Mouse (Mus musculus): Measurements from ENCODE around the gene Pus10. TPM values are rescaled to one million over a fixed set of nuclear protein-coding genes. Genes with fewer than 3 reads are reported as not detected.
"Not testable (repeated sequence)": the region's sequence is repeated elsewhere in the genome, so short reads cannot be mapped to it uniquely, and the experiment has no call there.

Gene Pus10
- polyA plus RNA-seq, 1 experiment from 2014 or later = 28.2 TPM

DNA sequence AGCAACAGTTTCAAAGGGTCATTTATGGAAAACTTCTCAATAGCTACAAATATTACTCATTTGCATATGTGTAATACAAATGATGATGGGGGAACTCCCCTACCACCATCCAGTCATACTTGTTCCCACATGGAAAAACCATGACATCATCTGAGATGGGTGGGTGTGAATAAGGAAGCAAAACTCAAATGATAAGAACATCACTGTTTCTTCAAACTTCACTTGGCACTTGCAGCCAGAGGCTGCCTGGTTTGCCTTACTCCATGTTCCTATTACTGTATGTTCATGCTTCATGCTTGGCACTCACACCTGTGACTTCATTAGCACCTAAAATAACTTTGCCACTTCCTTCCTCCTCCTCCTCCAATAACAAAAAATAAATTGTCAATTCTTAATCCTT lies 88.9 kb downstream of the Pus10 start:
- Histone ChIP-seq H3K27me3 (replicated peaks; ENCODE audit: control insufficient read depth, insufficient read depth, low read length) (no peaks in the 10 kb centered on the region), H3K9ac (ENCODE audit: low read depth, low read length) (no peak overlapping the region), H3K4me1 (replicated peaks; ENCODE audit: control insufficient read depth, insufficient read depth, low read length) (no peaks in the 10 kb centered on the region), H3K4me3 (ENCODE audit: low read depth, low read length) (no peak overlapping the region), H3K9me3 (ENCODE audit: control insufficient read depth, low read length) (no peaks in the 10 kb centered on the region), H3K4me2 (no peak overlapping the region), H3K27ac (ENCODE audit: low read depth, low read length) (no peak overlapping the region), H3K36me3 (ENCODE audit: control insufficient read depth, insufficient read depth, low read length) (no peaks in the 10 kb centered on the region)
- ATAC-seq (replicated peaks; ENCODE audit: low FRiP score) (no peak), DNase-seq (ENCODE audit: low spot score) (no peak)

DNA sequence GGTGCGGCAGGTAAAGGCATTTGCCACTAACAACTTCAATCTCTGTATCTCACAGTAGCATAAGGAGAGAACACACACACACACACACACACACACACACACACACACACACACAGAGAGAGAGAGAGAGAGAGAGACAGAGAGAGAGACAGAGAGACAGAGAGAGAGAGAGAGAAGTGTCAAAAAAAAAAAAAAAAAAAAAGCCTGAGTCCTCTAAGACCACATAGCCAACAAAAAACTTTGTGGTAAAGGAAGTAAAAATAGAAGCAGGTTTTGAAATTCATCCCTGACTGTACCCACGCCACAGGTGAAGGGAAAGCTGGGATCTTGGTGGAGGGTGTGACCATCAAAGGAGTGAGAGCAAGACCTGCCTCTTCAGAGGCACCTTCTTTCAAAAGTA lies 92.7 kb downstream of the Pus10 start:
- WGBS = 64% methylated on average over 2 of the region's 2 CpGs

DNA sequence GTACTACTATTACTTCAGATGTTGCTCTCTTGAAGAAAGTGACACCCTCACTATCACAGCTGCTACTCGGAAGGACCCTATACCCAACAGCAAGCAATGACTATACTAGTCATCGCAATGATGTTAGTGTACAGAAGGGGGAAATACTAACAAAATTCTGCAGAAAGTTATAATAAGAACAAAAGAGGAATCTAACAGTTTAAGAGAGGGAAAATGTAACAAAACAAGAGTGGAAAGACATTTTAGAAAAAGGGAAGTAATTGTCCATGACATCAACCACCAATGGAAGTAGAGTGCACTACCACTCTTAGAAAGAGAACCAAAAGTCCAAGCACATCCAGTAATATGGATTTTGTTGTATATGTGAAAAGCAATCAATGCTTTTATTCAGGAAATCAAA lies 97.2 kb downstream of the Pus10 start:
- H3K4me2 ChIP-seq = no peak overlapping the region
- H3K27me3 ChIP-seq (replicated peaks; ENCODE audit: control insufficient read depth, insufficient read depth, low read length) = no peaks in the 10 kb centered on the region
- DNase-seq (ENCODE audit: low spot score) (no peak), ATAC-seq (replicated peaks; ENCODE audit: low FRiP score) (no peak)
- no peak overlapping the region for H3K9ac ChIP-seq (ENCODE audit: low read depth, low read length)
- H3K4me3 ChIP-seq (ENCODE audit: low read depth, low read length) = no peak overlapping the region
- H3K36me3 ChIP-seq (ENCODE audit: control insufficient read depth, insufficient read depth, low read length) = no peaks in the 10 kb centered on the region
- H3K27ac ChIP-seq (ENCODE audit: low read depth, low read length) = no peak overlapping the region
- H3K9me3 ChIP-seq (ENCODE audit: control insufficient read depth, low read length) = no peaks in the 10 kb centered on the region
- 83% methylated on average over 2 of the region's 2 CpGs for WGBS
- no peaks in the 10 kb centered on the region for H3K4me1 ChIP-seq (replicated peaks; ENCODE audit: control insufficient read depth, insufficient read depth, low read length)

More for the DNA sequence above, 92.7 kb downstream of the Pus10 start:
- Histone ChIP-seq H3K27ac (ENCODE audit: low read depth, low read length) (no peak overlapping the region), H3K9me3 (ENCODE audit: control insufficient read depth, low read length) (no peaks in the 10 kb centered on the region), H3K4me2 (no peak overlapping the region), H3K27me3 (replicated peaks; ENCODE audit: control insufficient read depth, insufficient read depth, low read length) (no peaks in the 10 kb centered on the region), H3K4me3 (ENCODE audit: low read depth, low read length) (no peak overlapping the region), H3K9ac (ENCODE audit: low read depth, low read length) (no peak overlapping the region), H3K36me3 (ENCODE audit: control insufficient read depth, insufficient read depth, low read length) (no peaks in the 10 kb centered on the region), H3K4me1 (replicated peaks; ENCODE audit: control insufficient read depth, insufficient read depth, low read length) (no peaks in the 10 kb centered on the region)
- DNase-seq (ENCODE audit: low spot score) (no peak), ATAC-seq (replicated peaks; ENCODE audit: low FRiP score) (no peak)

- not testable (repeated sequence) for H3K9ac ChIP-seq (ENCODE audit: low read depth, low read length); H3K4me1 ChIP-seq (replicated peaks; ENCODE audit: control insufficient read depth, insufficient read depth, low read length); H3K9me3 ChIP-seq (ENCODE audit: control insufficient read depth, low read length); ATAC-seq (replicated peaks; ENCODE audit: low FRiP score); H3K4me3 ChIP-seq (ENCODE audit: low read depth, low read length); DNase-seq (ENCODE audit: low spot score); H3K36me3 ChIP-seq (ENCODE audit: control insufficient read depth, insufficient read depth, low read length); H3K4me2 ChIP-seq; H3K27ac ChIP-seq (ENCODE audit: low read depth, low read length); H3K27me3 ChIP-seq (replicated peaks; ENCODE audit: control insufficient read depth, insufficient read depth, low read length)
- 78% methylated on average over 4 of the region's 5 CpGs for WGBS
Observed at GRCm38 (mm10) chr11:23767369-23767768, 101.9 kb downstream of the Pus10 start.

GRCm38 (mm10) chr11:23767928-23768327 lies 102.5 kb downstream of the Pus10 start:
- H3K4me2 ChIP-seq = no peak overlapping the region
- no peaks in the 10 kb centered on the region for H3K9me3 ChIP-seq (ENCODE audit: control insufficient read depth, low read length)
- H3K4me3 ChIP-seq (ENCODE audit: low read depth, low read length) = no peak overlapping the region
- DNase-seq (ENCODE audit: low spot score) = no peak
- H3K9ac ChIP-seq (ENCODE audit: low read depth, low read length) = no peak overlapping the region
- no peak for ATAC-seq (replicated peaks; ENCODE audit: low FRiP score)
- no peak overlapping the region for H3K27ac ChIP-seq (ENCODE audit: low read depth, low read length)
- H3K36me3 ChIP-seq (ENCODE audit: control insufficient read depth, insufficient read depth, low read length) = no peaks in the 10 kb centered on the region
- WGBS = 35% methylated on average over 1 of the region's 1 CpGs
- no peaks in the 10 kb centered on the region for H3K4me1 ChIP-seq (replicated peaks; ENCODE audit: control insufficient read depth, insufficient read depth, low read length)
- H3K27me3 ChIP-seq (replicated peaks; ENCODE audit: control insufficient read depth, insufficient read depth, low read length) = no peaks in the 10 kb centered on the region

DNA sequence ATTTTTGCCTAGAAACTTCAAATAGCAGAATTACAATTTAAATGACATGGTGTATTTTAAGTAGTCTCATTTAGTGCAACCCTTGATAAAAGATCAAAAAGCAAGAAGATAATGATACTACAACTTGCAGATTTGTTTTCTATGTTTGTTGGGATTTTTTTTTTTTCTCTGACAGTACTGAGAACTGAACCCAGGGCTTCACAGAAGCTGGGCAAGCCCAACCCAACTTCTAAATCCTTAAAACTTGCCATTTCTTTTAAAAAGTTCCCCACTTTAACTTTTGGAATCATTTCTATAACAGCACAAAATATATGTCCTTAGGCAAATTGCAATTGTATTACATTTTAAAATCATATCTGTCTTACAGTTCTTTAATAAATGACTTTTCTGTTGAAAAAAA lies 103.6 kb downstream of the Pus10 start:
- Histone ChIP-seq H3K9me3 (ENCODE audit: control insufficient read depth, low read length) (no peaks in the 10 kb centered on the region), H3K4me2 (no peak overlapping the region), H3K9ac (ENCODE audit: low read depth, low read length) (no peak overlapping the region), H3K4me3 (ENCODE audit: low read depth, low read length) (no peak overlapping the region), H3K27me3 (replicated peaks; ENCODE audit: control insufficient read depth, insufficient read depth, low read length) (no peaks in the 10 kb centered on the region), H3K4me1 (replicated peaks; ENCODE audit: control insufficient read depth, insufficient read depth, low read length) (no peaks in the 10 kb centered on the region), H3K27ac (ENCODE audit: low read depth, low read length) (no peak overlapping the region), H3K36me3 (ENCODE audit: control insufficient read depth, insufficient read depth, low read length) (no peaks in the 10 kb centered on the region)
- DNase-seq (ENCODE audit: low spot score) = no peak
- ATAC-seq (replicated peaks; ENCODE audit: low FRiP score) = no peak

GRCm38 (mm10) chr11:23769686-23770509 lies 104.4 kb downstream of the Pus10 start:
- H3K4me1 ChIP-seq (replicated peaks; ENCODE audit: control insufficient read depth, insufficient read depth, low read length) = no peaks in the 10 kb centered on the region
- peak overlapping the region; percentile 98 for H3K4me2 ChIP-seq
- no peaks in the 10 kb centered on the region for H3K27me3 ChIP-seq (replicated peaks; ENCODE audit: control insufficient read depth, insufficient read depth, low read length)
- H3K4me3 ChIP-seq (ENCODE audit: low read depth, low read length) = peak overlapping the region; percentile 73
- peak overlapping the region; percentile 74 for H3K9ac ChIP-seq (ENCODE audit: low read depth, low read length)
- ATAC-seq (replicated peaks; ENCODE audit: low FRiP score) = 0 out of 2 replicates have a peak, but pooled peaks have one; percentile 11
- WGBS = under 1% methylated on average over 25 of the region's 25 CpGs
- H3K36me3 ChIP-seq (ENCODE audit: control insufficient read depth, insufficient read depth, low read length) = no peaks in the 10 kb centered on the region
- H3K9me3 ChIP-seq (ENCODE audit: control insufficient read depth, low read length) = no peaks in the 10 kb centered on the region
- H3K27ac ChIP-seq (ENCODE audit: low read depth, low read length) = peak overlapping the region; percentile 85
- DNase-seq (ENCODE audit: low spot score) = peak; percentile 34

GRCm38 (mm10) chr11:23770510-23770759 lies 105.0 kb downstream of the Pus10 start:
- Histone ChIP-seq H3K9ac (ENCODE audit: low read depth, low read length) (peak overlapping the region; percentile 74), H3K4me3 (ENCODE audit: low read depth, low read length) (peak overlapping the region; percentile 73), H3K4me2 (peak overlapping the region; percentile 98), H3K27ac (ENCODE audit: low read depth, low read length) (peak overlapping the region; percentile 85), H3K9me3 (ENCODE audit: control insufficient read depth, low read length) (no peaks in the 10 kb centered on the region), H3K27me3 (replicated peaks; ENCODE audit: control insufficient read depth, insufficient read depth, low read length) (no peaks in the 10 kb centered on the region), H3K36me3 (ENCODE audit: control insufficient read depth, insufficient read depth, low read length) (no peaks in the 10 kb centered on the region), H3K4me1 (replicated peaks; ENCODE audit: control insufficient read depth, insufficient read depth, low read length) (no peaks in the 10 kb centered on the region)
- under 1% methylated on average over 24 of the region's 24 CpGs for WGBS
- no peak for ATAC-seq (replicated peaks; ENCODE audit: low FRiP score)
- no peak for DNase-seq (ENCODE audit: low spot score)

- DNase-seq (ENCODE audit: low spot score) = peak; percentile 89
- under 1% methylated on average over 75 of the region's 88 CpGs for WGBS
- Histone ChIP-seq H3K4me1 (replicated peaks; ENCODE audit: control insufficient read depth, insufficient read depth, low read length) (no peaks in the 10 kb centered on the region), H3K9ac (ENCODE audit: low read depth, low read length) (peak within 1 kb of the TSS; percentile 74), H3K4me2 (peak within 1 kb of the TSS; percentile 98), H3K4me3 (ENCODE audit: low read depth, low read length) (peak within 1 kb of the TSS; percentile 73), H3K27ac (ENCODE audit: low read depth, low read length) (peak within 1 kb of the TSS; percentile 85), H3K36me3 (ENCODE audit: control insufficient read depth, insufficient read depth, low read length) (no peaks in the 10 kb centered on the region), H3K27me3 (replicated peaks; ENCODE audit: control insufficient read depth, insufficient read depth, low read length) (no peaks in the 10 kb centered on the region), H3K9me3 (ENCODE audit: control insufficient read depth, low read length) (no peaks in the 10 kb centered on the region)
- peak; percentile 84 for ATAC-seq (replicated peaks; ENCODE audit: low FRiP score)
Observed at GRCm38 (mm10) chr11:23770760-23771506, 105.5 kb downstream of the Pus10 start, which contains the start of gene Rel. Rel (minus strand) TSS chr11:23770970.
